Mouse (Mus musculus): Measurements from ENCODE around the gene Capg.

DNA sequence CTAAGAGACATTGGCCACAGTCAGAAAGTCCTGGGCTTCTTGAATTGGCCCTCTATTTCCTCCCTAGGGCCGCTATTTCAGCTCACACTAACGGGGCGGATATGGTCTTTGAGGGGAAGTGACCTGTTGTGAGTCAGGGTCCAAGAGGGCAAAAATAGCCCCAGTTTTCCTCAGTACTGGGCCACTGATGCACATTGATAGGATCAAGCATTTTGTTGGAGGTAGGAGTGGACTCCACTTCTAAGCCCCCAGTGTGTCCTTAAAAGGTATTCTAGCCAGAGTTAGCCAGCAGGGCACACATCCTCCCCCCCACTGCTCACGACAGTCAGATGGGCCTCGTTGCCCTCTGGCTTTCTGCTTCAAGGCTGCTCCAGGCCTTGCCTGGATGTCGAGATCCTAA is 5.8 kb downstream of the Capg start:
- TF ChIP-seq POLR2AphosphoS2 (IDR thresholded peaks at IDR 0.05; ENCODE audit: low read length) (no peak), RCOR1 (IDR thresholded peaks at IDR 0.05; ENCODE audit: low read depth, low read length) (no peak), GABPA (IDR thresholded peaks at IDR 0.05; ENCODE audit: low read depth, low read length) (no peak), MXI1 (IDR thresholded peaks at IDR 0.05; ENCODE audit: low read depth, low read length) (no peak), POLR2A (IDR thresholded peaks at IDR 0.05; ENCODE audit: control insufficient read depth in 1 of 2, insufficient read depth in 1 of 2, low read depth in 1 of 2, low read length in 2 of 2, poor library complexity in 1 of 2) (no peak), CTCF (IDR thresholded peaks at IDR 0.05 in 2 of 3, conservative IDR thresholded peaks at IDR 0.05 in 1 of 3; ENCODE audit: control insufficient read depth in 1 of 3, insufficient read depth in 1 of 3, low read depth in 2 of 3, low read length in 3 of 3, poor library complexity in 1 of 3, severe bottlenecking in 1 of 3) (no peak), GATA1 (IDR thresholded peaks at IDR 0.05; ENCODE audit: low read depth, low read length) (no peak), EP300 (IDR thresholded peaks at IDR 0.05; ENCODE audit: low read depth in 1 of 2, low read length in 2 of 2) (no peak), CHD1 (IDR thresholded peaks at IDR 0.05; ENCODE audit: low read depth, low read length) (no peak), ETS1 (IDR thresholded peaks at IDR 0.05; ENCODE audit: low read depth, low read length) (no peak)
